Mouse (Mus musculus): ENCODE measurements around the gene Myt1l. TPM values are rescaled to one million over a fixed set of nuclear protein-coding genes. Genes with fewer than 3 reads are reported as not detected.

Myt1l gene
- total and polyA plus RNA-seq, 2 experiments, result not detected

DNA sequence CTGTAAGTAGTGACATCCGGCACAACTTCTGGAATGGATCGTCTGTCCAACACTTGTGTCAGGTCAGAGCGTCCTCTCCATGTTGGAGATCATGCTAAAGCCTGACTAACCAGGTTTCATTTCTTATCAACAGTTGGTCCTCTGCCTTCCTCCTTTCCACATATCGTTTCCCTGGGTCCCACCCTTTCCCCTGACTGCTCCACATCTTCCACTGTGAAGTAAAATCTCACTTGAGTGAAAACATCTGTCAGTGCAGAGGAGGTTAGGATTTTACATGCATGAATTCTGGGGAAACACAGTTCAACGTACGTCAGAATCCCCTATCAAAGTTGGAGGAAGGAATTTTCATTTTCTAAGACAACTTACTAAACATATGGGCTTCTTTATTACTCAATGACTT is 444.3 kb downstream of the Myt1l start:
- H3K9ac ChIP-seq (ENCODE audit: low read depth, low read length), result no peak overlapping the region
- H3K36me3 ChIP-seq (ENCODE audit: control insufficient read depth, insufficient read depth, low read length), result no peaks in the 10 kb centered on the region
- no peak overlapping the region for H3K27ac ChIP-seq (replicated peaks; ENCODE audit: insufficient read depth, low read depth, low read length)
- H3K79me2 ChIP-seq (ENCODE audit: control insufficient read depth, insufficient read depth, low read length), result no peaks in the 10 kb centered on the region; the same call in 1 of the 2 replicates
- TF ChIP-seq POLR2A (IDR thresholded peaks at IDR 0.05; ENCODE audit: extremely low read depth, insufficient read depth, low read length) (no peak), CTCF (IDR thresholded peaks at IDR 0.05; ENCODE audit: low read depth, low read length) (no peak)
- 69% methylated on average over 6 of the region's 6 CpGs for WGBS
- no peaks in the 10 kb centered on the region for H3K4me1 ChIP-seq (ENCODE audit: control insufficient read depth, insufficient read depth, low read length)
- no peak overlapping the region for H3K4me3 ChIP-seq (ENCODE audit: insufficient read depth, low read depth, low read length)
- no peak for DNase-seq (ENCODE audit: extremely low read depth, low read depth, low spot score)
- no peaks in the 10 kb centered on the region for H3K27me3 ChIP-seq (ENCODE audit: control insufficient read depth, insufficient read depth, low read length)

Measured in liver, adult 2 months (tissue).